Mouse (Mus musculus) heart, postnatal 0 days (tissue): Measurements from ENCODE around the gene Zfhx3.

Experiments used
- CTCF ChIP-seq: IDR thresholded peaks from 2 replicates; pipeline ENCODE4 v1.5.1; 2016; ENCODE audit warnings: antibody characterized with exemption, control low read depth, low read depth
- EP300 ChIP-seq: IDR thresholded peaks from 2 replicates; pipeline ENCODE4 v1.6.1; 2016; ENCODE audit warnings: antibody characterized with exemption, low read depth

DNA sequence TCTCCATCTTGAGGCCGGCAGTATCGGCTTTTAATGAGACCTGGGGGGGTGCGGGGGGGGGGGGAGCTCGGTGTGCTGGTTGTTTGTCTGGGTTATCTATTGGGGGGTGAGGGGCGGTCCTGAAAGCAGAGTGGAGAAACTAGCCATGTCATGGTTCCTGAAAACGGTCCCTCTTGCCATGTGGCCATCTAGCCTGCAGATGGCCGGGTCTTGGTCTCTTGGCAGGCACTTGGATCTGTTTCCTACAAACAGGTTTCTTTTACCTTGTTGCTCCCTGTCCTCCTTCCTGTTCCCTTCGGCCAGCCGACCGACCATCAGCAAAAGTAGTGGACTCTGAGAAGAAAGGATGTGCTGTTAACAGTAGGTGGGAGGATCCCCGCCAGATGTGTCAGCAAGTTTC lies 904.4 kb downstream of the Zfhx3 start:
- TF ChIP-seq CTCF (no peak), EP300 (no peak)
